Mouse (Mus musculus) ovary, adult 18-20 months (tissue): ENCODE results near the gene Snx3.

ENCODE experiments used
- DNase-seq: peaks from one replicate; pipeline ENCODE4 v3.0.0; 2022; ENCODE audit warnings: low spot score, mixed read lengths

Snx3 gene

DNA sequence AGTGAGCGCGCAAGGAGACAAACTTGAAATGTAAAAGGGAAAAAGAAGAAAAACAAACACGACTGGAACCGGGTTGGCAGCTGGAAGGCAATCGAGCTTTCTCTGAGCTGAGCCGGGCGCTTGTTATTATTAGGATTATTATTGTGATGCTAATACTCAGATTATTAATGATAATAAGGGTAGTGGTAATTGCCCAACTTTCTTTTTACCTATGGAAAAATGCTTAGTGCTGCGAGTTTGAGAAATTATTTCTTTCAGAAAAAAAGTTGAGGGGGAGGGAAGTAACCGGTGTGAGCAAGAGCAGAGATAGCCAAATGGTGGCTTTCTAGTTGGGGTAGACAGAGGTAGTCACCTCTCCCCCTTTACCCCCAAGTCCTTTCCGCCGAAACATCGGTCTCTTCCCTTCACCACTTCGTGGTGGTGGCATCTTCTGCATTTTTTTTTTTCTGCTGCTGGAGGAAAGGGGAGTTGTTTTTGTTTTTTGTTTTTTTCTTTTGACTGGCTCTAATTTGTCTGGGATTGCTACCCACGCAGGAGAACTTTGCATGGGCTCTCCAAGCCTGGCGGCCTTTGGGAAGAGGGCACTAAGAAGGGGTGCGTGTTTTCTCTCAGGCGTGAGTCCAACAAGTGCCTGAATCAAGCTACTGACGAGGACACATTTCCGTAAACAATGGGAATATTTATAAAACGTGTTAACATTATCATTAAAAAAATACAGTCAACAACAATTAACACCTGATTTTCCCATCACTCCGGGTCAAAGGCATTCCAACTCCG, 77.1 kb downstream of the Snx3 start:
- no peak for DNase-seq

DNA sequence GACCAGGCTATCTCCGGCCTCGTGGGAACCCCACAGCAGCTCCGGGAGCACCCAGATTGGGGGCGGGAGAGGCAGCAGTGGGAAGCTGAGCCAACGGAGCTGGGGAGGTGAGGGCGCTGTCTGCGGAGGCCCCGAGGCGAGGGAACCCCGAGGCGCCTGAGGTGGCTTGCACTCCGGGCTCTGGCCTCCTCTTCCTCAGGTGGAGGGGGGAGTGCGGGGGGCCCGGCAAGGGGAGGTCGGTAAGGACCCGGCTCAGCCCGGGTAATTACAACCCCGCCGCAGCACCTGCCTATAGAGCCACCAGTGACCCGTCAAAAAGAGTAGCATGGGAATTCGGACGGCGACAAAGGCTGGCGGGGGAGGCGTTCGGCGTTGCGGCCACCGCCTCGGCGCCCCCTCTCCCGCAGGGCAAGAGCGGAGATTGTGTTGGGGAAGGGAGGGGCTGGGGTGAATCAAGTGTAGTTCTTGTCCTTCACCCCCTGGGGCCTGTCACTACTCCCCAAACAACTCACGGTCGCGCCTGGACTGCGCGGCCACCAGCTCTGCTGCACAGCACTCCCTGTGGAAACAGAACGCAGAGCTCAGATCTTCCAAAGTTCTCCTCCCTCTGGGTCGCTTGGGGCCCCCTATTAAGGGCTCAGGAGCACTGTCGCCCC, 77.8 kb downstream of the Snx3 start:
- no peak for DNase-seq

DNA sequence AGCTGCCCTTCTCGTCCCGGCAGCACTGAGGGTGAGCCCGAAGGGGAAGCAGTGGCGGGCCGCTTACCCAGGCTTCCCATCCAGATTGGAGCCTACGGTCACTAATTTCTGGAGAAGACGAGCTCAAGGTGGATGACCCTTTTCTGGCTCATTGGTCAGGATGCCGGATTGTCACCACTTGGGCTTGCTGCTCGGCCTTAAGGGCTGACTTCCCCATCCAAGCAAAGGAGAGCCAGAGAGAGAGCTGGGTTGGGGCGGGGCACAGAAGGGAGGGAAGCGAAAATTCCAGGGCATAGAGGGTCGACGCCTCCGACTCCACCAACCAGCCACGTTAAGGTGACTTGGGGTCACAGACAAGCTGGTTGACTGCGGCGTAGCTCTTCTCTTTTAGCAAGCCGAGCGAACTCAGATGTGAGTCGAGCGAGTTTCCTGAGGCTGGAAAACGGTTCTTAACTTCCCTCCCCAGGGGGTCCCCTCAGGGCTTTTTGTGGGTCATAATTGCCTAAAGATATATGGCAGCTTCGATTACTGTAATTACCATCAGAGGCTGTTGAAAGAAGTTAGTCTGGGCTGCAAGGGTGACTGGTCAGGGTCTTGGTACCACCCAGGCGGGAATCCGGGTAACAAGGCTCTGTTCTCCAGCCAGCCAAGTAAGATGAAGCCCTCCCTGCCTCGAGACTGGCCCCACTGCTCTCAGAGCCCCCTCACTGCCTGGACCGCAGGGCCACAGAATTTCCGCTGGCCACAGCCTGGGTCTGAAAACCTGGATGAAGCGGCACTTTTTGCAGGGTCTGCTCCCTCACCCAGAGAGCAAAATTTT, 78.5 kb downstream of the Snx3 start:
- no peak for DNase-seq

DNA sequence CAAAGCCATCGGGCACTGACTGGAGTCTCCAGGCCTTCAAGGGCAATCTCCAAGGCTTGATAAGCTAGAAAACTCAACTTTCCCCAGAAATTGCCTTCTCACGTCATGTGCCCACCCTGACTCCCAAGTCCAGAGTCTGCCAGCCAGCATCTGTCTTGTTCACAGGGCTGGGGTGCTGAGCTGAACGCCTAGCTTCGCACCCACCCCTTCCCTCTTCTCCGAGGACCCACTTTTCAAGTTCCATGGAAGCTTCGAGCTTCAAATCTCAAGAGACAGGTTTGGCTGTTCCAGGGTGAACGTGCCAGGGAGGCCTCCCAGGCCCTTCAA, 79.1 kb downstream of the Snx3 start:
- DNase-seq: no peak

DNA sequence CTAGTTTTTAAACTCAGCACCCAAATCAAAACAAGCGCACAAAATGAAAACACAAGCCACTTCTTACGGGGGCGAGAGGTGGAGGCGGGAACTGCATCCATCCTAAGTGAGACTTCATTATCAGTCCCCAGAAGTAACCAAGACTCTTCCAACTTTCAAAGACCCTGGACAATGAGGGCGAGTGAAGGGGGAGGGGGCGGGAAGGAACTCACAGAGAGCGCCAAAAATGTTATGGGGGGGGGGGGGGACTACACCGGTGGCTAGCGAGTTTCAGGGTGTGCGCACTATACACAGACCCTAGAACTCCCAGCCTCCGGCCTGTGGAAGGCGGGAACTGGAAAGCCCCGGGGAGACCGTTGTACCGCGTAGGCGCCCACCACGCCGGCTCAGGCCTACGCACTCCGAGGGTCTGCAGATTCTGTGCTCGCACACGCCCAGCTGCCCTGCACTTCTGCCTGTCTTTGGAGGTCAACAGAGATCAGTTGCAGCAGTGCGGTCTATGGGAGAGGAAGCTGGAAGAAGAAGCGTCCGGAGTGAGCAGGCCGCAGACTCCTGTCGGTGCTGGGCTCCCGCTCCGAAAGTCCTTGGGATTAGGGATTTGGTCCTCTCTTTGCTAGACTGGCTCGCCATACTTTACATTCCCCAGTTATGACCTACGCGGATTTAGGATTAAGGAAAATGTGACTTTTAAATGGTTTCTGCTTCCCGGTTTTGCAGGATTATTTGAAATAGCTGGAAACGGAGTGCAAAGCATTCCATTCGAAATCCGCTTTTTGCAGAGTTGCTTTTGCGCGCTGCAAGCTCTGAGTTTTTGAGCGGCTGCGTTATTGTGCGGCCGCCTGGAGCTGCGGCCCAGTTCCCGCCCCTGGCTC, 80.1 kb downstream of the Snx3 start:
- DNase-seq: no peak

DNA sequence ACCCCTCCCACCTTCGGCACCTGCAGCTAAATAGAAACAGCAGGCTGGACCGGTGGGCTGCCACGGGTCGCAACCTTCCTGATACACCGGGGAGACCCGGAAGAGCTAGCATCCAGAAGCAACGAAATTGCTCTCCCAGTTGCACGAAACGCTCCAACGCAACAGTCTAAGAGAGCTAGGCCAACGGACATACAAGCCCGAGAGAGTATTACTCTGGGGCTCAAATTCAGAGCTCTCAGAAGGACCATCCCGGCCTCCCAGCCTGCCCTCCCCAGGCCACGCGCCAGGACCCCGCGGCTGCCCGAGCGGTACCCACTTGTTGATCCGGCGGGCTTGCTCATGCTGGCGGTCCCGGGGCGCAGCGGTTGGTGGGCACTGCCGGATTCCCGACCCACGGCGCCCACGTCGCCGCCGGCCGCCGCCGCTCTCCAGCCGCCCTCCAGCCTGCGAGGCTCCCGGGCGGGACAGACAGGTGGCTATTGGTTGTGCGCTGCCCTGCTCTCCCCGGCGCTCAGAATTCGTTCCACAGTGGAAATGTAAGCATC, 80.8 kb downstream of the Snx3 start:
- no peak for DNase-seq

DNA sequence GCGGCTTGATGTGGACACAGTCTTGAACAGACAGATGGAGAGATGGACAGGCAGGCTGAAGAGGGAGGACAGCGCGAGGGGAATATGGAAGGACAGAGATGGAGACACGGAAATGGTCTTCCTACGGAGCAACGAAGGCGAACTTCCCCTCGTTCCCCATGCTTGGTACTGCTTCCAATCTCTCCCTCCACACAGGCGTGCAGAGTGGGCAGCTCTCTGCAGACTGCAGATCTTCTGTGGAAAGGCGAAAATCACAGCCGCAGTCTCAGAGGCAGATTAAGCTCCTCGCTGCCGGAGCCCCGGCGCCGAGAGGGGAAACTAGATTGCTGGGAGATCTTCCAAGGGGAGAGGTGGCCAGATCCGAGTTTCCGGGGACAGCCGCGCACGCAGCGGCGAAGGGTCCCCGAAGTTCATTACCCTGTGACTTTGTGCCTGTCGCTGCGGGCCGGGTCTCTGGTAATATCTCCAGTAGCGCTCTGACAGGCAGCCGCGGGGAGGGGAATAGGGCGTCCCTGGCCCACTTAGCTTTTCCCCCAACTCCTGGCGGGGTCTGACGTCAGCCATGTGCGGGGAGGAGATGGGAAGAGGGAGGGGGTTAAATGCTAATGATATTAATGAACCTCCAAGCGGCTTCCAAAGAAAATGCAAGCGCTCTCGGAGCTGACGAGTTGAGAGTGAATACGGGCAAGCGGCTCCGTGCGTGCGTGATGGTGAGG, 81.5 kb downstream of the Snx3 start, which contains the start of the genes Nr2e1 and Ostm1:
Nr2e1 (minus strand) TSS at position 476 of the 716 bp plus-strand sequence.
Ostm1 (plus strand) TSS at position 666 of the 716 bp plus-strand sequence.
- no peak for DNase-seq

DNA sequence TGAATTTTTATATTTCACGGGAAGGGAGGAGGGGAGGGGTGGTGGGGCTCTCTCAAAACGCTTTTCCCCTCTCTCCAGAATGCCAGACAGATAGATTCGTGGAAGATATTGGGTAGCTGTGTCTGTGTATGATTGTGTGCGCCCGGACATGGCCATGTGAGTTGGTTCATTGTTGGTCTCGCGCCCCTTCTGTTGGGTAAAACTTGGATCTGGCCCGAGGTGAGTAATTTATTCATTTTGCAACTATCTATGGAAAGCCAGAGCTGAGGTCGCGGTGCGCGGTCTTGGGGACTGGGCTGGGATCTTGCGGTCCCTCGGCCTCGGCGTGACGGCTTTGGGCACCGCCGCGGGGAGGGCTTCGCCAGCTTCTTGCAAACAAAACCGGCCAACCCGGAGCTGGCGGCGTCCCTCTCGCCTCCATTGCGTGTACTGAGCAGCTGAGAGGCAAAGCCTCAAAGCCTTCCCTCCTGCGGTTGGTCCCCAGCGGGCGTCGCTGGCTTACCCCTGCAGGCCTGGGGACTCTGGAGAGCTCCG, 82.1 kb downstream of the Snx3 start:
- no peak for DNase-seq

DNA sequence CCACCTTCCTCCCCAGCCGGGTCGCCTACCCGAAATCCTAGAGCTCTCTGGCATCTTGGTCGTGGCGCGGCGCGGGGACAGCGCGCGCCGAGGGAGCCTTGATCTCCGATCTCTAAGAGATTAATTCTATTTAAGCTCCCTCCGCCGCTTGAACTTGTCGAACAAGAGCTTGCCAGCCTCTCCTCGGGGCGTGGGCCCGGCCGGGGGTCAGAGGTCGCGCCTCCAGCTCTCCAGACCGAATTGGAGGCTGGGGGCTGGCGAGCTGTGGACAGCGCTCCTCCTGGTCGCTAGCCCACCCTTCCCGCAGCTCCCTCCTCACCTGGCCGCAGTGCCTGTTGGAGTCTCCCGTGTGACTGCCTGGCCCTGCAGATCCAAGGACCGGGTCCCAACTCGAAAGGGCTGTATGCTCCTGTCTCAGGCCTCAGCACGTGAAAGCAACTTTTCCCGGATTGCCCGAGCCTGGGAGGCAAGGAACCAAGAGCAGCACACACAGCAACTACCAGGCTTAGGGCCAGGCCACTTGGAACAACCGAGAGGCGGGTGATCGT, 82.7 kb downstream of the Snx3 start:
- no peak for DNase-seq
